Mouse (Mus musculus): ENCODE data around the gene Gdi2.
A peak's percentile ranks its signal among the peaks of the same experiment; 100 is the strongest.
"Not testable (repeated sequence)": the region's sequence is repeated elsewhere in the genome, so short reads cannot be mapped to it uniquely, and the experiment has no call there.

The Gdi2 gene

GRCm38 (mm10) chr13:3537594-3538222 lies at the start of gene Gdi2:
Gene Gdi2 (plus strand): TSS chr13:3538063.
- DNase-seq (ENCODE audit: low read depth, low spot score), result peak; percentile 98

GRCm38 (mm10) chr13:3495526-3495925 lies 42.3 kb upstream of the Gdi2 start:
- no peak for DNase-seq (ENCODE audit: low read depth, low spot score)

- DNase-seq (ENCODE audit: low read depth, low spot score), result not testable (repeated sequence)
These were observed 36.8 kb upstream of the Gdi2 start for GRCm38 (mm10) chr13:3501014-3501413.

- DNase-seq (ENCODE audit: low read depth, low spot score), result peak; percentile 43
These were observed 22.5 kb upstream of the Gdi2 start for GRCm38 (mm10) chr13:3515351-3515750.

- DNase-seq (ENCODE audit: low read depth, low spot score), result not testable (repeated sequence)
These were observed 18.5 kb upstream of the Gdi2 start for GRCm38 (mm10) chr13:3519357-3519756.

GRCm38 (mm10) chr13:3519994-3520393 lies 17.9 kb upstream of the Gdi2 start:
- not testable (repeated sequence) for DNase-seq (ENCODE audit: low read depth, low spot score)

- no peak for DNase-seq (ENCODE audit: low read depth, low spot score)
These were observed 14.4 kb upstream of the Gdi2 start for GRCm38 (mm10) chr13:3523459-3523858.

GRCm38 (mm10) chr13:3523946-3524345 lies 13.9 kb upstream of the Gdi2 start:
- no peak for DNase-seq (ENCODE audit: low read depth, low spot score)

GRCm38 (mm10) chr13:3525611-3526051 lies 12.2 kb upstream of the Gdi2 start:
- DNase-seq (ENCODE audit: low read depth, low spot score), result no peak

GRCm38 (mm10) chr13:3526328-3526727 lies 11.5 kb upstream of the Gdi2 start:
- peak; percentile 85 for DNase-seq (ENCODE audit: low read depth, low spot score)

GRCm38 (mm10) chr13:3530451-3530850 lies 7.4 kb upstream of the Gdi2 start:
- no peak for DNase-seq (ENCODE audit: low read depth, low spot score)

- DNase-seq (ENCODE audit: low read depth, low spot score), result not testable (repeated sequence)
These were observed 6.7 kb upstream of the Gdi2 start for GRCm38 (mm10) chr13:3531176-3531575.

GRCm38 (mm10) chr13:3531692-3532320 lies 6.1 kb upstream of the Gdi2 start:
- no peak for DNase-seq (ENCODE audit: low read depth, low spot score)

GRCm38 (mm10) chr13:3532451-3532850 lies 5.4 kb upstream of the Gdi2 start:
- no peak for DNase-seq (ENCODE audit: low read depth, low spot score)

GRCm38 (mm10) chr13:3534146-3534545 lies 3.7 kb upstream of the Gdi2 start:
- no peak for DNase-seq (ENCODE audit: low read depth, low spot score)

GRCm38 (mm10) chr13:3538223-3538968 lies 533 bp downstream of the Gdi2 start:
- DNase-seq (ENCODE audit: low read depth, low spot score), result peak; percentile 57

GRCm38 (mm10) chr13:3538969-3539562 lies 1.2 kb downstream of the Gdi2 start:
- peak; percentile 41 for DNase-seq (ENCODE audit: low read depth, low spot score)

- no peak for DNase-seq (ENCODE audit: low read depth, low spot score)
These were observed 2.3 kb downstream of the Gdi2 start for GRCm38 (mm10) chr13:3540166-3540565.

GRCm38 (mm10) chr13:3541159-3541782 lies 3.4 kb downstream of the Gdi2 start:
- no peak for DNase-seq (ENCODE audit: low read depth, low spot score)

GRCm38 (mm10) chr13:3544077-3544874 lies 6.4 kb downstream of the Gdi2 start:
- no peak for DNase-seq (ENCODE audit: low read depth, low spot score)

GRCm38 (mm10) chr13:3544925-3545324 lies 7.1 kb downstream of the Gdi2 start:
- DNase-seq (ENCODE audit: low read depth, low spot score), result no peak
